In the genomic region with DNA sequence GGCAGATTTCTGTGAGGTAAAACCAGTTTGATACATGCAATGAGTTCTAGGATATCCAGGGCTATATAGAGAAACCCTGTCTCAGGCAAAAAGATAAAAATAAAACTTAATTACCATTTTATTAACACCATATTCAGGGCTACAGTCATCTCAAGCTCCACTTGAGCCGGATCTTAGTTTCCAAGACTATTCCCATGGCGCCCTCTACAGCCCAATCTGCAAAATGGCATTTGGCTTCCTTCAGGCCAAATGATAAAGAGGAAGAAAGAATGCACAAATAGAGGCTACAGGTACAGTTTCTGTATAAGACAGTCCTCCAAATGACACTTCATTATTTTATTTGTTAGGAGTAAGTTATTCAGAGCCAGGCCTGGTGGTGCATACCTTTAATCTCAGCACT, we compare ENCODE assay signal across 8 mouse cellular contexts. TPM values are rescaled to one million over a fixed set of nuclear protein-coding genes. Genes with fewer than 3 reads are reported as not detected.
A peak's percentile ranks its signal among the peaks of the same experiment; 100 is the strongest.
DNase-seq lines count a peak whose midpoint lies in the region; ATAC-seq and TF ChIP-seq lines count a peak whose summit lies in the region.

No protein-coding gene starts in this region.

- no peak for TF ChIP-seq POLR2A in cerebellum, adult 2 months (IDR thresholded peaks at IDR 0.05; ENCODE audit: borderline replicate concordance, insufficient read depth, low read length)

- no peak overlapping the region for H3K4me3 ChIP-seq in gastrocnemius, adult 2 months
- no peak overlapping the region for H3K4me3 ChIP-seq in cerebellum, adult 2 months (replicated peaks; ENCODE audit: insufficient read depth, low read depth, low read length)
- H3K4me3 ChIP-seq in midbrain, postnatal 0 days (ENCODE audit: low read depth, low read length): no peak overlapping the region

- WGBS in cerebellum, adult 2 months: 1% methylated on average over 2 of the region's 2 CpGs
- 4% methylated on average over 2 of the region's 2 CpGs for WGBS in midbrain, postnatal 0 days

- ATAC-seq in midbrain, postnatal 0 days (ENCODE audit: low FRiP score): no peak

- no peaks in the 10 kb centered on the region for H3K27me3 ChIP-seq in cerebellum, adult 2 months (ENCODE audit: control insufficient read depth, insufficient read depth, low read length)
- no peaks in the 10 kb centered on the region for H3K27me3 ChIP-seq in midbrain, postnatal 0 days (ENCODE audit: insufficient read depth, low read length)

- H3K36me3 ChIP-seq in midbrain, postnatal 0 days (ENCODE audit: insufficient read depth, low read length): no peaks in the 10 kb centered on the region

- peak; percentile 58 for DNase-seq in gastrocnemius, adult 2 months
- no peak for DNase-seq in gastrocnemius, adult 8-10 months (ENCODE audit: low spot score in 2 of 2)
- peak; percentile 50 for DNase-seq in right cerebral cortex, postnatal 4 days
- no peak for DNase-seq in right cerebral cortex, postnatal 25 days
- DNase-seq in cerebellum, adult 2 months: peak; percentile 53 to 59
- peak; percentile 59 for DNase-seq in heart, postnatal 4 days
- DNase-seq in midbrain, postnatal 0 days (ENCODE audit: low spot score): peak; percentile 67
- no peak for DNase-seq in frontal cortex, postnatal 14 days (ENCODE audit: low spot score in 2 of 2)

- intact Hi-C loops in gastrocnemius, adult 2 months (cut with DNase I): loop anchor here (2.0 to 10.0 kb wide), 6 partner anchors 23 to 305 kb away; a partner anchor contains a TSS

- H3K9me3 ChIP-seq in midbrain, postnatal 0 days (ENCODE audit: low read length): no peaks in the 10 kb centered on the region

- H3K4me2 ChIP-seq in midbrain, postnatal 0 days (ENCODE audit: low read depth, low read length, poor library complexity, severe bottlenecking): no peak overlapping the region

- H3K27ac ChIP-seq in gastrocnemius, adult 2 months: no peak overlapping the region
- no peak overlapping the region for H3K27ac ChIP-seq in cerebellum, adult 2 months (ENCODE audit: insufficient read depth, low read length)
- no peak overlapping the region for H3K27ac ChIP-seq in midbrain, postnatal 0 days (ENCODE audit: low read depth, low read length)

- no peak overlapping the region for H3K9ac ChIP-seq in midbrain, postnatal 0 days (replicated peaks; ENCODE audit: low read length, poor library complexity, severe bottlenecking)

- H3K4me1 ChIP-seq in cerebellum, adult 2 months (ENCODE audit: control insufficient read depth, insufficient read depth, low read length): no peaks in the 10 kb centered on the region
- 0 out of 2 replicates have a peak, but pooled peaks cover 3% of the 10 kb centered on the region for H3K4me1 ChIP-seq in midbrain, postnatal 0 days (ENCODE audit: insufficient read depth, low read length)

- TF ChIP-seq CTCF in gastrocnemius, adult 2 months (IDR thresholded peaks at IDR 0.05): peak; percentile 95
- TF ChIP-seq CTCF in cerebellum, adult 2 months (IDR thresholded peaks at IDR 0.05; ENCODE audit: borderline replicate concordance, insufficient read depth, low read depth, low read length): peak; percentile 69
- TF ChIP-seq CTCF in midbrain, postnatal 0 days (IDR thresholded peaks at IDR 0.05): peak; percentile 74

RNA-seq across cellular contexts. Expression of a gene that starts 1.7 kb away (rescaled TPM):
- 10 to 100 TPM in 1 of 2 experiments, 1 to 10 TPM in 1; 9.0 to 10.5 TPM for total RNA-seq in gastrocnemius, adult 2 months (2021)
- 10 to 100 TPM; 11.8 to 13.6 (median 12.7) TPM for total RNA-seq in gastrocnemius, adult 8-10 months (2022)
- 22.0 and 24.2 TPM in 2 replicates for polyA plus RNA-seq in cerebellum, adult 2 months (2012; rRNA removed)
- total RNA-seq in heart, postnatal 4 days (2021): 1 to 10 TPM; 4.8 to 5.8 TPM
- 11.1 and 16.5 TPM in 2 replicates for total RNA-seq in midbrain, postnatal 0 days (2014; rRNA removed)
- polyA plus RNA-seq in midbrain, postnatal 0 days (2015; fragmentation: Nextera tagmentation; extraction: Ambion mirVana): 14.9 and 15.1 TPM in 2 replicates

RNA-seq across cellular contexts. Expression of a gene that starts 34.5 kb away (rescaled TPM):
- under 1 TPM; 0.23 to 0.28 TPM for total RNA-seq in gastrocnemius, adult 2 months (2021)
- total RNA-seq in gastrocnemius, adult 8-10 months (2022): under 1 TPM in 2 of 4 experiments, not detected in 2; 0.87 to 0.96 TPM
- 0.36 and 0.52 TPM in 2 replicates for polyA plus RNA-seq in cerebellum, adult 2 months (2012; rRNA removed)
- not detected for total RNA-seq in heart, postnatal 4 days (2021)
- total RNA-seq in midbrain, postnatal 0 days (2014; rRNA removed): 0.99 TPM in 1 of 2 replicates, not detected in the other
- 0.07 and 0.29 TPM in 2 replicates for polyA plus RNA-seq in midbrain, postnatal 0 days (2015; fragmentation: Nextera tagmentation; extraction: Ambion mirVana)

Comparison
In these comparisons a context has a peak if more than half of its experiments do, and no peak if none do; other contexts are left out.
1. DNase-seq: peak in gastrocnemius, adult 2 months (single experiment), right cerebral cortex, postnatal 4 days (single experiment), cerebellum, adult 2 months (2 of 2), heart, postnatal 4 days (single experiment) and midbrain, postnatal 0 days (single experiment); none in gastrocnemius, adult 8-10 months (0 of 2), right cerebral cortex, postnatal 25 days (single experiment) and frontal cortex, postnatal 14 days (0 of 2).
2. Peak in every context shown above with its lines, with median percentiles within 50 percentile points of each other: CTCF ChIP-seq.